Mouse (Mus musculus): ENCODE measurements around the gene Gm45213. TPM values are rescaled to one million over a fixed set of nuclear protein-coding genes. Genes with fewer than 3 reads are reported as not detected.

Gm45213 gene
- polyA plus RNA-seq, 1 experiment: not detected

- H3K27me3 ChIP-seq (ENCODE audit: control insufficient read depth, insufficient read depth, insufficient read length): no peaks in the 10 kb centered on the region
- H3K36me3 ChIP-seq (ENCODE audit: control insufficient read depth, insufficient read depth): peaks cover 7% of the 10 kb centered on the region
- H3K4me3 ChIP-seq: no peak overlapping the region
- TF ChIP-seq USF1 (IDR thresholded peaks at IDR 0.05; ENCODE audit: low read depth): no peak
- no peak for TF ChIP-seq MYOG (IDR thresholded peaks at IDR 0.05; ENCODE audit: control insufficient read depth in 1 of 3, insufficient read depth in 1 of 3, insufficient read length in 2 of 3, low read depth in 2 of 3)
- no peak overlapping the region for H3ac ChIP-seq (ENCODE audit: control insufficient read depth, insufficient read length)
- no peak overlapping the region for H3K4me2 ChIP-seq (ENCODE audit: low read depth)
- no peaks in the 10 kb centered on the region for H3K79me2 ChIP-seq (ENCODE audit: control insufficient read depth, insufficient read depth)
Measured at GRCm38 (mm10) chr7:66094141-66094540, 50.7 kb downstream of the Gm45213 start.

GRCm38 (mm10) chr7:66098803-66099202, 55.4 kb downstream of the Gm45213 start:
- Histone ChIP-seq H3K4me2 (ENCODE audit: low read depth) (no peak overlapping the region), H3K79me2 (ENCODE audit: control insufficient read depth, insufficient read depth) (no peaks in the 10 kb centered on the region), H3K36me3 (ENCODE audit: control insufficient read depth, insufficient read depth) (no peaks in the 10 kb centered on the region), H3K27me3 (ENCODE audit: control insufficient read depth, insufficient read depth, insufficient read length) (no peaks in the 10 kb centered on the region), H3ac (ENCODE audit: control insufficient read depth, insufficient read length) (no peak overlapping the region), H3K4me3 (no peak overlapping the region)
- TF ChIP-seq MYOD1 (IDR thresholded peaks at IDR 0.05; ENCODE audit: control insufficient read depth in 1 of 3, insufficient read length in 2 of 3, low read depth in 2 of 3): no peak
- no peak for TF ChIP-seq MAX (IDR thresholded peaks at IDR 0.05; ENCODE audit: low read depth)
- TF ChIP-seq TCF12 (IDR thresholded peaks at IDR 0.05; ENCODE audit: insufficient read depth, poor library complexity, severe bottlenecking): no peak
- no peak for TF ChIP-seq CEBPB (IDR thresholded peaks at IDR 0.05; ENCODE audit: insufficient read depth, poor library complexity, severe bottlenecking)
- TF ChIP-seq POLR2AphosphoS2 (IDR thresholded peaks at IDR 0.05; ENCODE audit: insufficient read length, low read depth): no peak
- TF ChIP-seq MYOG (IDR thresholded peaks at IDR 0.05; ENCODE audit: control insufficient read depth in 1 of 3, insufficient read depth in 1 of 3, insufficient read length in 2 of 3, low read depth in 2 of 3): no peak

GRCm38 (mm10) chr7:66101866-66102265, 58.5 kb downstream of the Gm45213 start:
- Histone ChIP-seq H3K4me3 (no peak overlapping the region), H3K4me2 (ENCODE audit: low read depth) (peak overlapping the region; percentile 30), H3K27me3 (ENCODE audit: control insufficient read depth, insufficient read depth, insufficient read length) (no peaks in the 10 kb centered on the region), H3ac (ENCODE audit: control insufficient read depth, insufficient read length) (no peak overlapping the region), H3K36me3 (ENCODE audit: control insufficient read depth, insufficient read depth) (no peaks in the 10 kb centered on the region), H3K79me2 (ENCODE audit: control insufficient read depth, insufficient read depth) (no peaks in the 10 kb centered on the region)
- TF ChIP-seq MYOD1 (IDR thresholded peaks at IDR 0.05; ENCODE audit: control insufficient read depth in 1 of 3, insufficient read length in 2 of 3, low read depth in 2 of 3) (no peak), TCF12 (IDR thresholded peaks at IDR 0.05; ENCODE audit: insufficient read depth, poor library complexity, severe bottlenecking) (no peak), MAX (IDR thresholded peaks at IDR 0.05; ENCODE audit: low read depth) (no peak), SRF (IDR thresholded peaks at IDR 0.05; ENCODE audit: control insufficient read depth, insufficient read length, low read depth) (no peak), USF1 (IDR thresholded peaks at IDR 0.05; ENCODE audit: low read depth) (no peak), CEBPB (IDR thresholded peaks at IDR 0.05; ENCODE audit: insufficient read depth, poor library complexity, severe bottlenecking) (no peak), E2F4 (IDR thresholded peaks at IDR 0.05; ENCODE audit: insufficient read depth) (no peak), TCF3 (IDR thresholded peaks at IDR 0.05; ENCODE audit: insufficient read length, low read depth) (no peak), REST (IDR thresholded peaks at IDR 0.05; ENCODE audit: insufficient read depth, insufficient read length) (no peak), POLR2AphosphoS2 (IDR thresholded peaks at IDR 0.05; ENCODE audit: insufficient read length, low read depth) (no peak), MYOG (IDR thresholded peaks at IDR 0.05; ENCODE audit: control insufficient read depth in 1 of 3, insufficient read depth in 1 of 3, insufficient read length in 2 of 3, low read depth in 2 of 3) (no peak), POLR2A (IDR thresholded peaks at IDR 0.05; ENCODE audit: insufficient read length, low read depth) (no peak)

GRCm38 (mm10) chr7:66104531-66104930, 61.1 kb downstream of the Gm45213 start:
- no peaks in the 10 kb centered on the region for H3K79me2 ChIP-seq (ENCODE audit: control insufficient read depth, insufficient read depth)
- no peaks in the 10 kb centered on the region for H3K27me3 ChIP-seq (ENCODE audit: control insufficient read depth, insufficient read depth, insufficient read length)
- no peak for TF ChIP-seq MYOD1 (IDR thresholded peaks at IDR 0.05; ENCODE audit: control insufficient read depth in 1 of 3, insufficient read length in 2 of 3, low read depth in 2 of 3)
- H3K36me3 ChIP-seq (ENCODE audit: control insufficient read depth, insufficient read depth): no peaks in the 10 kb centered on the region
- no peak overlapping the region for H3K4me2 ChIP-seq (ENCODE audit: low read depth)
- H3ac ChIP-seq (ENCODE audit: control insufficient read depth, insufficient read length): no peak overlapping the region
- H3K4me3 ChIP-seq: no peak overlapping the region

- Histone ChIP-seq H3ac (ENCODE audit: control insufficient read depth, insufficient read length) (no peak overlapping the region), H3K79me2 (ENCODE audit: control insufficient read depth, insufficient read depth) (peaks cover 10% of the 10 kb centered on the region), H3K4me2 (ENCODE audit: low read depth) (no peak overlapping the region), H3K36me3 (ENCODE audit: control insufficient read depth, insufficient read depth) (no peaks in the 10 kb centered on the region), H3K4me3 (no peak overlapping the region), H3K27me3 (ENCODE audit: control insufficient read depth, insufficient read depth, insufficient read length) (no peaks in the 10 kb centered on the region)
- TF ChIP-seq E2F4 (IDR thresholded peaks at IDR 0.05; ENCODE audit: insufficient read depth) (no peak), TCF12 (IDR thresholded peaks at IDR 0.05; ENCODE audit: insufficient read depth, poor library complexity, severe bottlenecking) (no peak), MYOD1 (IDR thresholded peaks at IDR 0.05; ENCODE audit: control insufficient read depth in 1 of 3, insufficient read length in 2 of 3, low read depth in 2 of 3) (no peak), MYOG (IDR thresholded peaks at IDR 0.05; ENCODE audit: control insufficient read depth in 1 of 3, insufficient read depth in 1 of 3, insufficient read length in 2 of 3, low read depth in 2 of 3) (no peak), CEBPB (IDR thresholded peaks at IDR 0.05; ENCODE audit: insufficient read depth, poor library complexity, severe bottlenecking) (no peak)
Measured at GRCm38 (mm10) chr7:66105771-66106170, 62.4 kb downstream of the Gm45213 start.

- Histone ChIP-seq H3K27me3 (ENCODE audit: control insufficient read depth, insufficient read depth, insufficient read length) (no peaks in the 10 kb centered on the region), H3K4me3 (no peak overlapping the region), H3K36me3 (ENCODE audit: control insufficient read depth, insufficient read depth) (no peaks in the 10 kb centered on the region), H3ac (ENCODE audit: control insufficient read depth, insufficient read length) (no peak overlapping the region), H3K79me2 (ENCODE audit: control insufficient read depth, insufficient read depth) (peaks cover 19% of the 10 kb centered on the region), H3K4me2 (ENCODE audit: low read depth) (no peak overlapping the region)
- TF ChIP-seq MYOG (IDR thresholded peaks at IDR 0.05; ENCODE audit: control insufficient read depth in 1 of 3, insufficient read depth in 1 of 3, insufficient read length in 2 of 3, low read depth in 2 of 3): no peak
- TF ChIP-seq TCF12 (IDR thresholded peaks at IDR 0.05; ENCODE audit: insufficient read depth, poor library complexity, severe bottlenecking): no peak
- no peak for TF ChIP-seq TCF3 (IDR thresholded peaks at IDR 0.05; ENCODE audit: insufficient read length, low read depth)
- no peak for TF ChIP-seq POLR2AphosphoS2 (IDR thresholded peaks at IDR 0.05; ENCODE audit: insufficient read length, low read depth)
- TF ChIP-seq MAX (IDR thresholded peaks at IDR 0.05; ENCODE audit: low read depth): no peak
- no peak for TF ChIP-seq SRF (IDR thresholded peaks at IDR 0.05; ENCODE audit: control insufficient read depth, insufficient read length, low read depth)
- no peak for TF ChIP-seq MYOD1 (IDR thresholded peaks at IDR 0.05; ENCODE audit: control insufficient read depth in 1 of 3, insufficient read length in 2 of 3, low read depth in 2 of 3)
- no peak for TF ChIP-seq REST (IDR thresholded peaks at IDR 0.05; ENCODE audit: insufficient read depth, insufficient read length)
- no peak for TF ChIP-seq CEBPB (IDR thresholded peaks at IDR 0.05; ENCODE audit: insufficient read depth, poor library complexity, severe bottlenecking)
Measured at GRCm38 (mm10) chr7:66106581-66107056, 63.2 kb downstream of the Gm45213 start.

All from myocyte (in vitro differentiated cells).